Mouse (Mus musculus) heart, embryonic 12.5 days (tissue): ENCODE data around the gene Rhoq. TPM values are rescaled to one million over a fixed set of nuclear protein-coding genes. Genes with fewer than 3 reads are reported as not detected.
A peak's percentile ranks its signal among the peaks of the same experiment; 100 is the strongest.

ENCODE experiments used
- ATAC-seq: fragments of 200-750 bp; cut with Nextera tagmentation; 2 replicates; pipeline ENCODE4 v1.8.0; 2017; ENCODE audit warnings: moderate TSS enrichment, moderate library complexity; ENCODE audit not compliant: insufficient number of reproducible peaks, low FRiP score
- H3K27ac ChIP-seq: fragments of 300-500 bp; sonication (generic); 2 replicates; pipeline ENCODE4 v1.5.1; 2016; ENCODE audit warnings: mild to moderate bottlenecking, moderate library complexity; ENCODE audit not compliant: poor library complexity, severe bottlenecking
- H3K27me3 ChIP-seq: fragments of 300-500 bp; sonication (generic); replicated peaks from 2 replicates; pipeline ENCODE4 v1.6.1; 2016; ENCODE audit warnings: mild to moderate bottlenecking, moderate library complexity
- H3K36me3 ChIP-seq: fragments of 300-500 bp; sonication (generic); 2 replicates; pipeline ENCODE4 v1.6.1; 2016; ENCODE audit warnings: mild to moderate bottlenecking, moderate library complexity
- H3K4me1 ChIP-seq: fragments of 300-500 bp; sonication (generic); replicated peaks from 2 replicates; pipeline ENCODE4 v1.6.1; 2016; ENCODE audit warnings: mild to moderate bottlenecking
- H3K4me2 ChIP-seq: fragments of 300-500 bp; sonication (generic); 2 replicates; pipeline ENCODE4 v1.6.1; 2016; ENCODE audit warnings: mild to moderate bottlenecking, moderate library complexity
- H3K4me3 ChIP-seq: fragments of 300-500 bp; sonication (generic); 2 replicates; pipeline ENCODE4 v1.5.1; 2016; ENCODE audit warnings: mild to moderate bottlenecking
- H3K9ac ChIP-seq: fragments of 300-500 bp; sonication (generic); 2 replicates; pipeline ENCODE4 v1.6.1; 2016; ENCODE audit warnings: mild to moderate bottlenecking, moderate library complexity
- H3K9me3 ChIP-seq: fragments of 300-500 bp; sonication (generic); replicated peaks from 2 replicates; pipeline ENCODE4 v1.6.1; 2016; ENCODE audit warnings: mild to moderate bottlenecking, moderate library complexity
- WGBS: fragments of 180-500 bp; shearing (Covaris S2); methylation state at CpG from one replicate; pipeline ENCODE4 v1.1.7; 2016; 5-methylcytosine and 5-hydroxymethylcytosine counted together
- polyA plus RNA-seq: library from polyadenylated mRNA; unstranded; fragments of >200 nt; fragmentation: Nextera tagmentation; extraction: Ambion mirVana; gene quantifications from 2 replicates; pipeline ENCODE4 v1.2.1, GENCODE M21; 2016

The Rhoq gene
- polyA plus RNA-seq, 1 experiment from 2014 or later = 28.4 TPM

DNA sequence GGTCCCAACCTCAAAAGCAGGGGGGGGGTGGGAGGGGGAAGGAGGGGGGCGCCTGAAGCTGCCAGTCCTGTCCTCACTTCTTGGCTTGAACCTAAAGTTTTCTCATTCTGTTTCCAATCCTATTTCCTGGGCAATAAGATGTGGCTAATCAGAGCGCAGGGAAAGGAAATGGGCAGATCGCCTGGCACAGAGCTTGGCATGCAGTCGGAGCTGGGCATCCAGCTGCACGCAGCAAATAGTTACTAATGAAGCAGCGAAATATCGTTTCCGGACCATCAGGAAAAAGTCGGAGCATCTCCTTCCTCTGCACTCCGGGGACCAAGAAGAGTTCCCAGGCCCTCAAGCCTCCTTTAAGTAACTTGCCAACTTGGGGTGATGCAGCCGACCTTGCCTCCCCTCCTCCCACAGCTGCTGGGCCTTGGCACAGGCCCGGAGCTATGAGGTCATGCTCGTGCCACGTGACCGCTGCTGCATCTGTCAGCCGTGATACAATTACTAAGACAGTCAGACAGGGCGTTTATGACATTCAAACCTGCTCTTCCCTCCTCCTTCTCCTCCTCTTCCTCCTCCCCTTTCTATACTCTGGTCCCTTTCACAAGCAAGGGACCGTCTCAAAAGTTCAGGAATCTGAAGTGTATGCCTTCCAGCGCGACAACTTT is 25.3 kb upstream of the Rhoq start:
- Histone ChIP-seq H3K36me3 (no peaks in the 10 kb centered on the region), H3K27ac (peak overlapping the region; percentile 41; the same call in 1 of the 2 replicates), H3K4me2 (peak overlapping the region; percentile 67), H3K4me3 (peak overlapping the region; percentile 30), H3K27me3 (peaks cover 13% of the 10 kb centered on the region), H3K4me1 (peaks cover 22% of the 10 kb centered on the region), H3K9ac (peak overlapping the region; percentile 51), H3K9me3 (no peaks in the 10 kb centered on the region)
- WGBS = 8% methylated on average over 20 of the region's 20 CpGs
- peak; percentile 79; the same call in 1 of the 2 replicates for ATAC-seq

DNA sequence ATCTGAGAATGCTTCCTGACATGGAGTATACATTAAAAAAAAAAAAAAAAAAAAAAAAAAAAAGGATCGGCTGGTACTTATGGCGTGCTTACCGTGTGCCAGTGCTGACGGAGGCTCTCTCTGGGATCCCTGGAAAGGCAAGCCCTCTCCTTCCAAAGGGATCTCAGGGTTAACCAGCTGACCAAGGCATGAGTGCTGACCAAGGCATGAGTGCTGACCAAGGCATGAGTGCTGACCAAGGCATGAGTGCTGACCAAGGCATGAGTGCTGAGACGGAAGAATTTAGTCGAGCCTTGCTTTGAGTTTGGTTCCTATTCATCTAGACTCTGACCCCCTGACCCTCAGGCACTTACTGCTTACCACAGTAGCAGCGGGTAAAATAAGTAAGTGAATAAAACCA is 24.2 kb upstream of the Rhoq start:
- no peak overlapping the region for H3K9ac ChIP-seq
- H3K27me3 ChIP-seq = peaks cover 13% of the 10 kb centered on the region
- no peak overlapping the region for H3K27ac ChIP-seq
- H3K4me1 ChIP-seq = peaks cover 22% of the 10 kb centered on the region
- WGBS = 64% methylated on average over 7 of the region's 7 CpGs
- H3K4me2 ChIP-seq = no peak overlapping the region
- no peaks in the 10 kb centered on the region for H3K9me3 ChIP-seq
- no peak overlapping the region for H3K4me3 ChIP-seq
- no peak for ATAC-seq
- H3K36me3 ChIP-seq = no peaks in the 10 kb centered on the region

DNA sequence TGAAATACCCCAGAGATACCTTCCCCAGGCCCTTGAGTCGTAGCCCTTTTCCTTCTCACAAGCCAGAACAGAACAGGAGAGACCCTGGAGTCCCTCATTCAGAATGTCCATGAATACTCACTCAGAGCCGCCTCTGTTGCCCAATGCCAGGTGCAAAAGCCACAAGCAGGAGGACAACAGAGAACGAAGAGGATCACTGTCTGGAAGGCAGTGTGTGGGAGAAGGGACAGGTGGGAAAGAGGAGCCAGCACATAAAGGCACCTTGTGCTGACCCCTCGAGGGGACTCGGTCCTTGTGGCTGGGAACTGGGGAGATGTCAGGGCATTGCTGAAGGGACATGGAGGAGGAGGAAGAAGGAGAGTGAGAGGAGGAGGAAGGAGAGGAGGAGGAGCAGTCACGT is 20.8 kb upstream of the Rhoq start:
- no peak overlapping the region for H3K4me2 ChIP-seq
- H3K4me1 ChIP-seq = peaks cover 22% of the 10 kb centered on the region
- no peak overlapping the region for H3K27ac ChIP-seq
- no peaks in the 10 kb centered on the region for H3K36me3 ChIP-seq
- H3K27me3 ChIP-seq = 0 out of 2 replicates have a peak, but pooled peaks cover 8% of the 10 kb centered on the region
- H3K9me3 ChIP-seq = no peaks in the 10 kb centered on the region
- no peak overlapping the region for H3K9ac ChIP-seq
- ATAC-seq = no peak
- no peak overlapping the region for H3K4me3 ChIP-seq
- 60% methylated on average over 6 of the region's 6 CpGs for WGBS

DNA sequence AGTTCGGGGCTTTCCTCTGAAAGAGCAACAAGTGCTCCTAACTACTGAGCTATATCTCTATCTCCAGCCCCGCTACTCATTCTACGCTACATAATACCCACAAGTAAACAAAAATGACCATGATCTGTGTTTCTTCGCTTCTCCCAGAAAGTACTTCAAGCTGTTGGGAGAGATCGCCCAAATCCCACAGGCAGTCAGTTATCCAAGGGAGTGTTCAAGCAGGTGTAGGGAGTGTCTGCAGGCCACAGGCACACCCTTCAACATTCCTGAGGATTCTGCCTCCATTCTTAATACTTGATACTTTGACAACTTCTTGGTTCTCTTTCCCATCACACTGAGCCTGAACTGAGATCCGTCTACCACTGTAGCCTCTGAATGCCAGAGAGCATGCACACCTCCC is 19.7 kb upstream of the Rhoq start:
- ATAC-seq = no peak
- H3K9me3 ChIP-seq = no peaks in the 10 kb centered on the region
- 0 out of 2 replicates have a peak, but pooled peaks cover 8% of the 10 kb centered on the region for H3K27me3 ChIP-seq
- no peak overlapping the region for H3K27ac ChIP-seq
- H3K4me1 ChIP-seq = peaks cover 16% of the 10 kb centered on the region
- WGBS = 79% methylated on average over 6 of the region's 6 CpGs
- H3K4me2 ChIP-seq = no peak overlapping the region
- no peak overlapping the region for H3K9ac ChIP-seq
- H3K36me3 ChIP-seq = no peaks in the 10 kb centered on the region
- H3K4me3 ChIP-seq = no peak overlapping the region

DNA sequence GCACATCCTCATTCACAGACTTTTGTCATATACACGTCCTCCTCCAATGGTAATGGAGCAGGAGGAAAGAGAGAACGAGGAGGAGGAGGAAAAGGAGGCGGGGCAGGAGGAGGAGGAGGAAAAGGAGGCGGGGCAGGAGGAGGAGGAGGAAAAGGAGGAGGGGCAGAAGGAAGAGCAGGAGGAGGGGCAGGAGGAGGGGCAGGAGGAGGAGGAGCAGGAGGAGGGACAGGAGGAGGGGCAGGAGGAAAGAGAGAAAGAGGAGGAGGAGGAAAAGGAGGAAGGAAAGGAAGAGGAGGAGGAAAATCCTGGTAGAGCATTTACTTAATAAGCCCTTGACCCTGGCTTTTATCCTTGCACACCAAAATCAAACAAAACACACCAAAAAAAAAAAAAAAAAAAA is 16.8 kb upstream of the Rhoq start:
- no peaks in the 10 kb centered on the region for H3K9me3 ChIP-seq
- 0 out of 2 replicates have a peak, but pooled peaks cover 3% of the 10 kb centered on the region for H3K27me3 ChIP-seq
- H3K27ac ChIP-seq = no peak overlapping the region
- H3K4me2 ChIP-seq = no peak overlapping the region
- peaks cover 10% of the 10 kb centered on the region for H3K4me1 ChIP-seq
- ATAC-seq = no peak
- 48% methylated on average over 4 of the region's 4 CpGs for WGBS
- no peak overlapping the region for H3K4me3 ChIP-seq
- no peaks in the 10 kb centered on the region for H3K36me3 ChIP-seq
- no peak overlapping the region for H3K9ac ChIP-seq

DNA sequence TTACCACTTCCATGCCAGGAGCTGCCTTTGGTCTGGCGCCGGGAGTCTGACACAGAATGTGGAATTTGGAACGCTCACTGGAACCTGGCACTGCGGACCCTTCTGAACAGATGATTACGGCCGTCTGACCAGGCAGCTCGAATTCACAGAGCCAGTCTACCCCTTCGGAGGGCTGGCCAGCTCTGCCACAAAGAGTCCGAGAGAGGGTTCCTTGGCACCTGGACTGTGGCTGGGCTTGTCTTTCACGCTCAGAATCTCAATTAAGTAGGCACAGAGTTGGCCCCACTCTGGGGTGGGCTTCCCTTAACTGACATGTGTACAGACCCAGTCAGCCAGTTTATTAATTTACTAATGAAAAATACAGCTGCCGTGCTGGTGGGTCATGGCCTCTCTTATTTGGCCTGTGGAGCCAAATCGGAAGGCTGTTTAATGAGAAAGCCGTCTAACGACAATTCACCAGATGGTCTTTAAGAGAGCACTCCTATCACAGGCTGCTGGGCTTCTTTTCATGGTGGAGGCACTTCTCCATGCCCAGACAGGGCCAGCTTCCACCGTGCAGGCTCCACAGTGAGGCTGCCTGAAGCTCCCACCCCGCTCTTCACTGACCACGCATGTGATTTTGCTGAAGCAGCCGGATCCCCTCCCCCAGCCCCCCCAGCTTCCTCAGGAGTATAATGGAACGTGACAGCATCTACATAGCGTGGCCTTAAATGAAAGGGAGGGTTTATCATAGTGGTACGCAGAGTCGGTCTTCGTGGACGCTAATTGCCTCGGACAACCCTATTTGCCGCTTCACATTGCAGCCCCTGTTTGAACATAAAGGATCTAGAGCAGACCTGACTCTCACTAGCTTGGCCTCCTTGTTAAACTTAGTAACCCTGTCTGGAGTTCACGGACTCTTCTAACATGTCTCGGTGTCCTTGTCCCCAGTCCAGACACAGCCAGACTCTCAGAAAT is 14.8 kb upstream of the Rhoq start, which contains the start of gene Atp6v1e2:
Gene Atp6v1e2 (minus strand): TSS at position 58 of the 957 bp plus-strand sequence.
- no peaks in the 10 kb centered on the region for H3K36me3 ChIP-seq
- WGBS = 84% methylated on average over 28 of the region's 28 CpGs
- no peak within 1 kb of the TSS for H3K4me2 ChIP-seq
- H3K4me1 ChIP-seq = no peaks in the 10 kb centered on the region
- ATAC-seq = no peak
- no peaks in the 10 kb centered on the region for H3K27me3 ChIP-seq
- H3K27ac ChIP-seq = no peak within 1 kb of the TSS
- no peak within 1 kb of the TSS for H3K4me3 ChIP-seq
- no peak within 1 kb of the TSS for H3K9ac ChIP-seq
- no peaks in the 10 kb centered on the region for H3K9me3 ChIP-seq

DNA sequence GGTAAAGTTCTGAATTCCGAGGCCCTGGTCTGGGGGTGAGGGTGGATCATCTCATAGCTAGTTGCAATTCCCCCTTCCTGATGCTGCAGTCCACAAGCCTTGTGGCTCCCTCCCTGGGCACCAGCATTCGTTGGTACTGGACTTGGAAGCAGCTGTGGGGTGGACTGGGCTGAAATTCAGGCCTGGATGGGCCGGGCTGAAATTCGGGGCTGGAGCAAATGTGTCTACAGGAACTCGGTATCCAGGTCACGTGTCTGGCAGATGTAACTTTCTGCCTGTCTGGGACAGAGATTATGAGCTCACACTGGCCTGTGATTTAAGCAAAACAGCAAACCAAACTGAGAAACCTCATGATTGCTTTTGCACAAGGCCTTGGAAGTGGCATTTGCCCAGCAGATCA is 14.1 kb upstream of the Rhoq start:
- H3K27ac ChIP-seq = no peak overlapping the region
- no peaks in the 10 kb centered on the region for H3K27me3 ChIP-seq
- no peaks in the 10 kb centered on the region for H3K4me1 ChIP-seq
- H3K4me2 ChIP-seq = no peak overlapping the region
- no peak overlapping the region for H3K4me3 ChIP-seq
- no peak overlapping the region for H3K9ac ChIP-seq
- no peaks in the 10 kb centered on the region for H3K36me3 ChIP-seq
- 73% methylated on average over 6 of the region's 6 CpGs for WGBS
- H3K9me3 ChIP-seq = no peaks in the 10 kb centered on the region
- ATAC-seq = no peak

DNA sequence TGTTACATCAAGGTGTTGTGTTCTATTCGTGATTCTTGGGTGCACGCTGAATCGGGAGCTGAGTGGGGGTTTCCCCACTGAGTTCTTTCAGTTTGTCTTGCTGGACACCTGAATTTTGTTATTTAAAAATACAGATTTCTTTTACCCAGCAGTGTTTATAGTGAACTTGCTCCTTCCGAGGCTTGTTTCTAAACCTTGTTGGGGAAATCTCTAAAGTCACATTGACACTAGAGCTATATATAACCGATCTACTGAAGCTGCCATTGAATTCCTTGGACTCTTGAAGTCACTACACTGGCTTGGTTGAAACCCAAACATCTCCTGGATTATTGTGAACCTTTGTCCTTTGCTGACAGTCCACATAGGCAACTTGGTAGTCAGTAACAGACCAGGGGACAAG is 5.6 kb upstream of the Rhoq start:
- Histone ChIP-seq H3K9ac (no peak overlapping the region), H3K27ac (peak overlapping the region; percentile 69; the same call in 1 of the 2 replicates), H3K36me3 (no peaks in the 10 kb centered on the region), H3K27me3 (no peaks in the 10 kb centered on the region), H3K4me3 (no peak overlapping the region), H3K4me1 (peaks cover 48% of the 10 kb centered on the region), H3K9me3 (peaks cover 5% of the 10 kb centered on the region; the same call in 1 of the 2 replicates), H3K4me2 (peak overlapping the region; percentile 37; the same call in 1 of the 2 replicates)
- WGBS = 80% methylated on average over 5 of the region's 5 CpGs
- no peak for ATAC-seq

DNA sequence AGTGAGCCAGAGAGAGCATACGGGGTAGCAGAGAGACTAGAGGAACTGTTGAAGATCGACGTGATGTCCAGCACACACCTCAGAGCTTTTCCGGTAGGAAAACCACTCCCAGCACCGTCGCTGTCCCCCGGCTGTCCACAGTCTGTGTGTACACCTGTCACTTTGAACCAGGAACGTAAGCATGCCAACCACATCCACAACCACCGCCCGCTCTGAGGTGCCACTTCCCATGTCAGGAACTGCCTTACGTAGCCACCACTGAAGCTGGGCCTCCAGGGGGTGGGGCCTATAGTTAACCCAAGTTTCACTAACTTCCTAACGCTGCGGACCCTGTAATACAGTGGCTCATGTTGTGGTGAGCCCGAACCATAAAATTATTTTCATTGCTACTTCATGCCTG is 4.9 kb upstream of the Rhoq start:
- no peak overlapping the region for H3K9ac ChIP-seq
- peak overlapping the region; percentile 69 for H3K27ac ChIP-seq
- no peak overlapping the region for H3K4me3 ChIP-seq
- peak overlapping the region; percentile 37 for H3K4me2 ChIP-seq
- no peak for ATAC-seq
- H3K36me3 ChIP-seq = no peaks in the 10 kb centered on the region
- WGBS = 71% methylated on average over 14 of the region's 14 CpGs
- peaks cover 5% of the 10 kb centered on the region; the same call in 1 of the 2 replicates for H3K9me3 ChIP-seq
- no peaks in the 10 kb centered on the region for H3K27me3 ChIP-seq
- peaks cover 48% of the 10 kb centered on the region for H3K4me1 ChIP-seq

DNA sequence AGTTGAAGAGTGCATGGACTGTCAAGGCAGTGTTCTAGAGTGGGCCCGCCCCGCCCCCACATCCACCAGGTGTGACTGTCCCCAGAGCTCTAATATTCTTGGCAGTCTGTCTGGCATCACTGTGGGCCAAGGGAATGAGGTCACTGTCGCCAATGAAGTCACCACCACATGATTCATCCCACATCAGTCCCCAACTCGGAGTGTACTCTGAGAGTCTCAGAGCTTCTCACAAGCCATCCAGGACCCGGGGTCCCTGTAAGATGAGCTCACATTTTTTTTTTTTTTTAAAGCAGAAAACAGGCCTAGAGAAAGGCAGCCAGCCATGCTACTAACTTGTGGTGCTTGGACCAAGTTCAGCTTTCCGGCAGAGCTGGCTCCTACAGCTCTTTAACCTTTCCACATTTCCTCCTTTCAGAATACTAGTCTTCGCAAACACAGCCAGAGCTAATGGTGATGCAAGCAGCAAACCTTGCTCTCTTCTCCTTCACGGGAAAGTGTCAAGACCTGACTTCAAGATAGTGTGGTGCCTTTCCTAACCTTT is 1.5 kb upstream of the Rhoq start:
- no peak for ATAC-seq
- peak overlapping the region; percentile 90; the same call in 1 of the 2 replicates for H3K4me2 ChIP-seq
- no peak overlapping the region for H3K9ac ChIP-seq
- H3K36me3 ChIP-seq = peaks cover 3% of the 10 kb centered on the region; the same call in 1 of the 2 replicates
- no peak overlapping the region for H3K4me3 ChIP-seq
- 58% methylated on average over 8 of the region's 8 CpGs for WGBS
- H3K27ac ChIP-seq = peak overlapping the region; percentile 96; the same call in 1 of the 2 replicates
- H3K27me3 ChIP-seq = no peaks in the 10 kb centered on the region
- no peaks in the 10 kb centered on the region for H3K9me3 ChIP-seq
- peaks cover 62% of the 10 kb centered on the region for H3K4me1 ChIP-seq
